Mouse (Mus musculus): ENCODE results near the gene Fam166a. TPM values are rescaled to one million over a fixed set of nuclear protein-coding genes. Genes with fewer than 3 reads are reported as not detected.

The Fam166a gene
- total RNA-seq, 2 experiments from 2014 or later = not detected

- no peak for DNase-seq
- intact Hi-C loops (cut with DNase I) = no loop called here
Measured at GRCm38 (mm10) chr2:25184496-25184895, 34.0 kb upstream of the Fam166a start.

- DNase-seq = no peak
- intact Hi-C loops (cut with DNase I) = loop anchor here (2.0 kb wide), 1 partner anchor 57 kb away; no protein-coding TSS in a partner anchor
Measured at GRCm38 (mm10) chr2:25185625-25186574, 32.6 kb upstream of the Fam166a start.

GRCm38 (mm10) chr2:25186575-25186930 is 32.0 kb upstream of the Fam166a start:
- DNase-seq = no peak
- intact Hi-C loops (cut with DNase I) = loop anchor here (2.0 kb wide), 1 partner anchor 58 kb away; no protein-coding TSS in a partner anchor

GRCm38 (mm10) chr2:25187841-25188240 is 30.7 kb upstream of the Fam166a start:
- intact Hi-C loops (cut with DNase I) = loop anchor here (2.0 kb wide), 1 partner anchor 59 kb away; no protein-coding TSS in a partner anchor
- no peak for DNase-seq

- intact Hi-C loops (cut with DNase I) = loop anchor here (1.0 to 5.0 kb wide), 2 partner anchors 35 to 79 kb away; partner anchors contain the start of genes Anapc2 and Ssna1
- DNase-seq = peak; percentile 79 to 84
Measured at GRCm38 (mm10) chr2:25193330-25193770, 25.2 kb upstream of the Fam166a start.

- no peak for DNase-seq
- intact Hi-C loops (cut with DNase I) = loop anchor here (2.0 to 5.0 kb wide), 2 partner anchors 78 to 101 kb away; partner anchors contain the start of genes Anapc2 and Ssna1
Measured at GRCm38 (mm10) chr2:25194006-25194405, 24.5 kb upstream of the Fam166a start.

GRCm38 (mm10) chr2:25194486-25195171 is 23.9 kb upstream of the Fam166a start:
- DNase-seq = no peak
- intact Hi-C loops (cut with DNase I) = loop anchor here (2.0 to 5.0 kb wide), 2 partner anchors 78 to 100 kb away; partner anchors contain the start of genes Anapc2 and Ssna1

GRCm38 (mm10) chr2:25195211-25196156 is 23.1 kb upstream of the Fam166a start:
- intact Hi-C loops (cut with DNase I) = loop anchor here (2.0 kb wide), 1 partner anchor 99 kb away; no protein-coding TSS in a partner anchor
- no peak for DNase-seq

GRCm38 (mm10) chr2:25196172-25196954 is 22.2 kb upstream of the Fam166a start, which contains the start of gene Tor4a:
Gene Tor4a (minus strand): TSS chr2:25196886.
- DNase-seq = peak; percentile 55 to 64
- intact Hi-C loops (cut with DNase I) = no loop called here

- intact Hi-C loops (cut with DNase I) = no loop called here
- DNase-seq = no peak
Measured at GRCm38 (mm10) chr2:25197191-25197590, 21.4 kb upstream of the Fam166a start.

GRCm38 (mm10) chr2:25197946-25198345 is 20.6 kb upstream of the Fam166a start:
- intact Hi-C loops (cut with DNase I) = no loop called here
- no peak for DNase-seq

GRCm38 (mm10) chr2:25200631-25201030 is 17.9 kb upstream of the Fam166a start:
- DNase-seq = no peak
- intact Hi-C loops (cut with DNase I) = no loop called here

GRCm38 (mm10) chr2:25203631-25204214 is 14.8 kb upstream of the Fam166a start:
- intact Hi-C loops (cut with DNase I) = no loop called here

GRCm38 (mm10) chr2:25207593-25207992 is 11.0 kb upstream of the Fam166a start:
- DNase-seq = no peak
- intact Hi-C loops (cut with DNase I) = no loop called here

More at GRCm38 (mm10) chr2:25203631-25204214, 14.8 kb upstream of the Fam166a start:
- DNase-seq = no peak

GRCm38 (mm10) chr2:25210686-25211085 is 7.9 kb upstream of the Fam166a start:
- DNase-seq = no peak
- intact Hi-C loops (cut with DNase I) = no loop called here

- intact Hi-C loops (cut with DNase I) = no loop called here
- peak; percentile 89 to 92 for DNase-seq
Measured at GRCm38 (mm10) chr2:25211121-25211670, 7.3 kb upstream of the Fam166a start, which contains the start of gene Nelfb. Gene Nelfb (minus strand): TSS chr2:25211489.

GRCm38 (mm10) chr2:25213266-25213865 is 5.2 kb upstream of the Fam166a start:
- intact Hi-C loops (cut with DNase I) = no loop called here

GRCm38 (mm10) chr2:25214444-25214843 is 4.1 kb upstream of the Fam166a start, which contains the start of gene Stpg3:
Gene Stpg3 (minus strand): TSS chr2:25214637.
- DNase-seq = no peak
- intact Hi-C loops (cut with DNase I) = no loop called here

More at GRCm38 (mm10) chr2:25213266-25213865, 5.2 kb upstream of the Fam166a start:
- DNase-seq = no peak

Measured in gastrocnemius, postnatal 36 days (tissue).